Mouse (Mus musculus): ENCODE measurements around the gene Apol9b.
"Not testable (repeated sequence)": the region's sequence is repeated elsewhere in the genome, so short reads cannot be mapped to it uniquely, and the experiment has no call there.

DNA sequence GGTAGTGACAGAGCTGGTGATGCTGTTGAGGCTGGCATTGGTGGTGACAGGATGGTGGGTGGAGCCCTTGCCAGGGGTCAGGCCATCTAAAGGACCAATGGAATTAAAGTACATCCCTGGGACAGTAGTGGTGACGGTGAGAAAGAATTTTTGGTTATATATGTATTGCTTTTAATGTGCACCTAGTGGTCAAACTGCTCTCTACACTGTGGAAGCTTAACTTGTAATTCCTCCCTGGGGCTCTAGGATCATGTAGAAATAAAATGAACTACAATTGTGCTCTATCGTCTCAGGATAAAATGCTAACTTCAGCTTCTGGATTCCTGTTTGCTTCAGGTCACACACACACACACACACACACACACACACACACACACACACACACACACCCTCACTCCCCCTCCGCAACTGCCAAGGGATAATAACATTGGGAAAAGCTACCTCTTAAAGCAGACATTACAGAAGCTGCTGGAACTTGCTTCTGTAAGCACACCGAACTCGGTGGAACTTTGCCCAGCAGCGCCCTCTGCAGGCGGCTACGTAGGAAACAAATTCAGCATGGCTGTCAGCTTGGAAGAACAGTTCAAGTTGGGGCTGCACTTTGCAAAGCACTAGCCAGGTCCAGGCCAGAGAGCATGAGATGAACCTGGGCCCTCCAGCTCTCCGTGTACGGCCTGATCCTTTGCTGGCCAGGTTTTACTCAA lies 4.5 kb upstream of the Apol9b start:
- not testable (repeated sequence) for TF ChIP-seq CTCF (conservative IDR thresholded peaks at IDR 0.05; ENCODE audit: low read length); POU5F1 (IDR thresholded peaks at IDR 0.05; ENCODE audit: borderline replicate concordance, low read length)
